Mouse (Mus musculus) neural tube, embryonic 13.5 days (tissue): ENCODE measurements around the gene Sema6d. TPM values are rescaled to one million over a fixed set of nuclear protein-coding genes. Genes with fewer than 3 reads are reported as not detected.
A peak's percentile ranks its signal among the peaks of the same experiment; 100 is the strongest.

Experiments used
- ATAC-seq: fragments of 200-750 bp; cut with Nextera tagmentation; 2 replicates; pipeline ENCODE4 v1.8.0; 2017; ENCODE audit warnings: low read depth, mild to moderate bottlenecking, moderate TSS enrichment, moderate library complexity
- H3K27ac ChIP-seq: fragments of 300-500 bp; sonication (generic); replicated peaks from 2 replicates; pipeline ENCODE4 v1.5.1; 2015; ENCODE audit warnings: moderate library complexity, mild to moderate bottlenecking, inconsistent platforms
- H3K27me3 ChIP-seq: fragments of 300-500 bp; sonication (generic); 2 replicates; pipeline ENCODE4 v1.6.1; 2015; ENCODE audit warnings: mild to moderate bottlenecking, inconsistent platforms
- H3K36me3 ChIP-seq: fragments of 300-500 bp; sonication (generic); 2 replicates; pipeline ENCODE4 v1.6.1; 2015; ENCODE audit warnings: mild to moderate bottlenecking, inconsistent platforms
- H3K4me1 ChIP-seq: fragments of 300-500 bp; sonication (generic); replicated peaks from 2 replicates; pipeline ENCODE4 v1.6.1; 2015; ENCODE audit warnings: inconsistent platforms
- H3K4me2 ChIP-seq: fragments of 300-500 bp; sonication (generic); 2 replicates; pipeline ENCODE4 v1.6.1; 2015; ENCODE audit warnings: inconsistent platforms, mild to moderate bottlenecking, moderate library complexity
- H3K4me3 ChIP-seq: fragments of 300-500 bp; sonication (generic); 2 replicates; pipeline ENCODE4 v1.5.1; 2015; ENCODE audit warnings: mild to moderate bottlenecking, inconsistent platforms
- H3K9ac ChIP-seq: fragments of 300-500 bp; sonication (generic); 2 replicates; pipeline ENCODE4 v1.6.1; 2015; ENCODE audit warnings: moderate library complexity, mild to moderate bottlenecking, inconsistent platforms
- H3K9me3 ChIP-seq: fragments of 300-500 bp; sonication (generic); 2 replicates; pipeline ENCODE4 v1.6.1; 2016; ENCODE audit warnings: inconsistent platforms
- WGBS: fragments of 180-500 bp; shearing (Covaris S2); methylation state at CpG from one replicate; pipeline ENCODE4 v1.1.7; 2015; 5-methylcytosine and 5-hydroxymethylcytosine counted together
- polyA plus RNA-seq: library from polyadenylated mRNA; unstranded; fragments of >200 nt; fragmentation: Nextera tagmentation; extraction: Ambion mirVana; gene quantifications from 2 replicates; pipeline ENCODE4 v1.2.1, GENCODE M21; 2015

The Sema6d gene
- polyA plus RNA-seq, result 44.9 and 47.4 TPM in 2 replicates

GRCm38 (mm10) chr2:124089813-124090230 is at the start of gene Sema6d:
Sema6d (plus strand) TSS chr2:124089969.
- WGBS, result 2% methylated on average over 29 of the region's 29 CpGs
- H3K36me3 ChIP-seq, result no peaks in the 10 kb centered on the region
- H3K27ac ChIP-seq, result peak within 1 kb of the TSS; percentile 66

GRCm38 (mm10) chr2:124059910-124060309 is 29.9 kb upstream of the Sema6d start:
- no peaks in the 10 kb centered on the region for H3K4me1 ChIP-seq
- no peaks in the 10 kb centered on the region for H3K9me3 ChIP-seq
- no peak for ATAC-seq
- no peak overlapping the region for H3K27ac ChIP-seq
- 83% methylated on average over 3 of the region's 3 CpGs for WGBS
- no peaks in the 10 kb centered on the region for H3K36me3 ChIP-seq
- H3K9ac ChIP-seq, result no peak overlapping the region
- no peaks in the 10 kb centered on the region for H3K27me3 ChIP-seq
- H3K4me2 ChIP-seq, result no peak overlapping the region
- no peak overlapping the region for H3K4me3 ChIP-seq

More at GRCm38 (mm10) chr2:124089813-124090230, at the start of gene Sema6d:
- Histone ChIP-seq H3K4me2 (peak within 1 kb of the TSS; percentile 78), H3K9ac (peak within 1 kb of the TSS; percentile 81), H3K27me3 (peaks cover 9% of the 10 kb centered on the region; the same call in 1 of the 2 replicates), H3K9me3 (no peaks in the 10 kb centered on the region), H3K4me1 (peaks cover 13% of the 10 kb centered on the region), H3K4me3 (peak within 1 kb of the TSS; percentile 61)
- ATAC-seq, result peak; percentile 85

GRCm38 (mm10) chr2:124068380-124068779 is 21.4 kb upstream of the Sema6d start:
- Histone ChIP-seq H3K9ac (no peak overlapping the region), H3K27ac (no peak overlapping the region), H3K4me3 (no peak overlapping the region), H3K4me1 (peaks cover 10% of the 10 kb centered on the region), H3K36me3 (no peaks in the 10 kb centered on the region), H3K27me3 (no peaks in the 10 kb centered on the region), H3K4me2 (no peak overlapping the region), H3K9me3 (no peaks in the 10 kb centered on the region)
- WGBS, result 81% methylated on average over 4 of the region's 4 CpGs
- ATAC-seq, result no peak

GRCm38 (mm10) chr2:124070664-124071063 is 19.1 kb upstream of the Sema6d start:
- Histone ChIP-seq H3K9ac (no peak overlapping the region), H3K27me3 (no peaks in the 10 kb centered on the region), H3K4me1 (peaks cover 10% of the 10 kb centered on the region), H3K36me3 (no peaks in the 10 kb centered on the region), H3K9me3 (no peaks in the 10 kb centered on the region), H3K4me2 (no peak overlapping the region), H3K4me3 (no peak overlapping the region), H3K27ac (0 out of 2 replicates have a peak overlapping the region, but pooled peaks have one; percentile 2)
- WGBS, result 17% methylated on average over 2 of the region's 2 CpGs
- peak; percentile 75 for ATAC-seq

GRCm38 (mm10) chr2:124071380-124071779 is 18.4 kb upstream of the Sema6d start:
- no peaks in the 10 kb centered on the region for H3K9me3 ChIP-seq
- H3K36me3 ChIP-seq, result no peaks in the 10 kb centered on the region
- H3K4me3 ChIP-seq, result no peak overlapping the region
- peaks cover 10% of the 10 kb centered on the region for H3K4me1 ChIP-seq
- no peak for ATAC-seq
- no peak overlapping the region for H3K4me2 ChIP-seq
- no peaks in the 10 kb centered on the region for H3K27me3 ChIP-seq
- no peak overlapping the region for H3K27ac ChIP-seq
- no peak overlapping the region for H3K9ac ChIP-seq
- WGBS, result 0% methylated on average over 2 of the region's 2 CpGs

- Histone ChIP-seq H3K9me3 (no peaks in the 10 kb centered on the region), H3K4me2 (peak overlapping the region; percentile 78), H3K36me3 (no peaks in the 10 kb centered on the region), H3K27ac (peak overlapping the region; percentile 66), H3K4me1 (peaks cover 13% of the 10 kb centered on the region), H3K27me3 (peaks cover 9% of the 10 kb centered on the region; the same call in 1 of the 2 replicates), H3K4me3 (peak overlapping the region; percentile 61), H3K9ac (peak overlapping the region; percentile 81)
- peak; percentile 87 for ATAC-seq
- WGBS, result under 1% methylated on average over 49 of the region's 49 CpGs
Observed at GRCm38 (mm10) chr2:124090231-124091141, 717 bp downstream of the Sema6d start.

GRCm38 (mm10) chr2:124099697-124100096 is 9.9 kb downstream of the Sema6d start:
- no peaks in the 10 kb centered on the region for H3K9me3 ChIP-seq
- ATAC-seq, result no peak
- 34% methylated on average over 1 of the region's 1 CpGs for WGBS

GRCm38 (mm10) chr2:124100486-124101200 is 10.9 kb downstream of the Sema6d start:
- WGBS, result 20% methylated on average over 9 of the region's 9 CpGs
- H3K27ac ChIP-seq, result no peak overlapping the region
- ATAC-seq, result peak; percentile 89
- H3K9me3 ChIP-seq, result no peaks in the 10 kb centered on the region
- H3K36me3 ChIP-seq, result no peaks in the 10 kb centered on the region
- no peak overlapping the region for H3K4me3 ChIP-seq
- H3K4me1 ChIP-seq, result peaks cover 12% of the 10 kb centered on the region
- no peak overlapping the region for H3K4me2 ChIP-seq
- H3K9ac ChIP-seq, result peak overlapping the region; percentile 47; the same call in 1 of the 2 replicates
- H3K27me3 ChIP-seq, result no peaks in the 10 kb centered on the region; the same call in 1 of the 2 replicates

More at GRCm38 (mm10) chr2:124099697-124100096, 9.9 kb downstream of the Sema6d start:
- Histone ChIP-seq H3K4me1 (peaks cover 12% of the 10 kb centered on the region), H3K27ac (no peak overlapping the region), H3K9ac (no peak overlapping the region), H3K4me2 (no peak overlapping the region), H3K27me3 (no peaks in the 10 kb centered on the region; the same call in 1 of the 2 replicates), H3K4me3 (no peak overlapping the region), H3K36me3 (no peaks in the 10 kb centered on the region)

- no peak overlapping the region for H3K27ac ChIP-seq
- no peaks in the 10 kb centered on the region; the same call in 1 of the 2 replicates for H3K27me3 ChIP-seq
- no peak overlapping the region for H3K4me3 ChIP-seq
- no peaks in the 10 kb centered on the region for H3K36me3 ChIP-seq
- no peak for ATAC-seq
- H3K9ac ChIP-seq, result no peak overlapping the region
- no peaks in the 10 kb centered on the region for H3K9me3 ChIP-seq
- H3K4me1 ChIP-seq, result peaks cover 12% of the 10 kb centered on the region
- H3K4me2 ChIP-seq, result no peak overlapping the region
Observed at GRCm38 (mm10) chr2:124101201-124101517, 11.4 kb downstream of the Sema6d start.

- H3K4me3 ChIP-seq, result no peak overlapping the region
- no peaks in the 10 kb centered on the region for H3K36me3 ChIP-seq
- no peak overlapping the region for H3K27ac ChIP-seq
- H3K9ac ChIP-seq, result no peak overlapping the region
- ATAC-seq, result no peak
- 53% methylated on average over 5 of the region's 5 CpGs for WGBS
- H3K9me3 ChIP-seq, result no peaks in the 10 kb centered on the region
- H3K4me1 ChIP-seq, result peaks cover 12% of the 10 kb centered on the region
- H3K27me3 ChIP-seq, result no peaks in the 10 kb centered on the region; the same call in 1 of the 2 replicates
- H3K4me2 ChIP-seq, result no peak overlapping the region
Observed at GRCm38 (mm10) chr2:124101580-124101979, 11.8 kb downstream of the Sema6d start.

- no peak for ATAC-seq
- no peaks in the 10 kb centered on the region for H3K36me3 ChIP-seq
- H3K27ac ChIP-seq, result no peak overlapping the region
- no peak overlapping the region for H3K9ac ChIP-seq
- H3K4me3 ChIP-seq, result no peak overlapping the region
- no peaks in the 10 kb centered on the region; the same call in 1 of the 2 replicates for H3K27me3 ChIP-seq
- no peaks in the 10 kb centered on the region for H3K9me3 ChIP-seq
- no peak overlapping the region for H3K4me2 ChIP-seq
- peaks cover 12% of the 10 kb centered on the region for H3K4me1 ChIP-seq
Observed at GRCm38 (mm10) chr2:124103277-124103676, 13.5 kb downstream of the Sema6d start.
